Mouse (Mus musculus) frontal cortex, adult 2 months (tissue): ENCODE results near the gene Dach1. TPM values are rescaled to one million over a fixed set of nuclear protein-coding genes. Genes with fewer than 3 reads are reported as not detected.

Experiments used
- DNase-seq, 2 experiments: peaks; one replicate each; pipeline ENCODE4 v3.0.0; 2022; ENCODE audit warnings: low spot score in 1 of 2; ENCODE audit errors: extremely low spot score in 1 of 2
- polyA plus RNA-seq: library from polyadenylated mRNA; depleted of rRNA; stranded (reverse); fragments of >200 nt; gene quantifications from 2 replicates; pipeline ENCODE4 v1.2.3, GENCODE M21; 2012

Dach1 gene
- polyA plus RNA-seq, 1 experiment: 1.9 TPM

- DNase-seq: no peak
Measured at GRCm38 (mm10) chr14:97881976-97882375, 287.6 kb downstream of the Dach1 start.

GRCm38 (mm10) chr14:97871001-97871400 lies 298.6 kb downstream of the Dach1 start:
- DNase-seq: no peak

GRCm38 (mm10) chr14:97858384-97858783 lies 311.2 kb downstream of the Dach1 start:
- no peak for DNase-seq

- DNase-seq: no peak
Measured at GRCm38 (mm10) chr14:97857276-97857675, 312.3 kb downstream of the Dach1 start.

- DNase-seq: no peak
Measured at GRCm38 (mm10) chr14:97855345-97855744, 314.2 kb downstream of the Dach1 start.

GRCm38 (mm10) chr14:97850486-97850885 lies 319.1 kb downstream of the Dach1 start:
- no peak for DNase-seq

GRCm38 (mm10) chr14:97847641-97848040 lies 321.9 kb downstream of the Dach1 start:
- DNase-seq: no peak

GRCm38 (mm10) chr14:97839275-97839674 lies 330.3 kb downstream of the Dach1 start:
- DNase-seq: no peak

GRCm38 (mm10) chr14:97829865-97830264 lies 339.7 kb downstream of the Dach1 start:
- DNase-seq: no peak

GRCm38 (mm10) chr14:97814555-97815175 lies 354.9 kb downstream of the Dach1 start:
- DNase-seq: peak in 1 of 2 experiments; percentile 9

- peak in 1 of 2 experiments; percentile 2 for DNase-seq
Measured at GRCm38 (mm10) chr14:97813557-97813956, 356.0 kb downstream of the Dach1 start.

- DNase-seq: no peak
Measured at GRCm38 (mm10) chr14:97795385-97795952, 374.1 kb downstream of the Dach1 start.

GRCm38 (mm10) chr14:97774135-97774767 lies 395.3 kb downstream of the Dach1 start:
- no peak for DNase-seq

- DNase-seq: no peak
Measured at GRCm38 (mm10) chr14:97754400-97754799, 415.2 kb downstream of the Dach1 start.

- DNase-seq: no peak
Measured at GRCm38 (mm10) chr14:97753973-97754372, 415.6 kb downstream of the Dach1 start.

GRCm38 (mm10) chr14:97743252-97743651 lies 426.3 kb downstream of the Dach1 start:
- no peak for DNase-seq

GRCm38 (mm10) chr14:97742785-97743184 lies 426.8 kb downstream of the Dach1 start:
- DNase-seq: no peak
